Mouse (Mus musculus) embryonic facial prominence, embryonic 14.5 days (tissue): Measurements from ENCODE around the gene Tulp2. TPM values are rescaled to one million over a fixed set of nuclear protein-coding genes. Genes with fewer than 3 reads are reported as not detected.
"Not testable (repeated sequence)": the region's sequence is repeated elsewhere in the genome, so short reads cannot be mapped to it uniquely, and the experiment has no call there.

ENCODE experiments used
- ATAC-seq: fragments of 200-750 bp; cut with Nextera tagmentation; 2 replicates; pipeline ENCODE4 v1.8.0; 2017; ENCODE audit warnings: low read depth, moderate number of reproducible peaks, moderate TSS enrichment
- DNase-seq: peaks from one replicate; pipeline ENCODE4 v3.0.0-alpha.2; 2015; ENCODE audit warnings: low spot score
- H3K27ac ChIP-seq: fragments of 300-500 bp; sonication (generic); replicated peaks from 2 replicates; pipeline ENCODE4 v1.5.1; 2014; ENCODE audit warnings: low read depth, mild to moderate bottlenecking, low read length, moderate library complexity
- H3K27me3 ChIP-seq: fragments of 300-500 bp; sonication (generic); replicated peaks from 2 replicates; pipeline ENCODE4 v1.6.1; 2014; ENCODE audit warnings: low read length; ENCODE audit not compliant: control insufficient read depth, insufficient read depth
- H3K36me3 ChIP-seq: fragments of 300-500 bp; sonication (generic); 2 replicates; pipeline ENCODE4 v1.6.1; 2014; ENCODE audit warnings: low read length, mixed read lengths; ENCODE audit not compliant: control insufficient read depth, insufficient read depth
- H3K4me1 ChIP-seq: fragments of 300-500 bp; sonication (generic); 2 replicates; pipeline ENCODE4 v1.6.1; 2014; ENCODE audit warnings: antibody characterized with exemption, low read length; ENCODE audit not compliant: control insufficient read depth, insufficient read depth
- H3K4me2 ChIP-seq: fragments of 300-500 bp; sonication (generic); 2 replicates; pipeline ENCODE4 v1.6.1; 2014; ENCODE audit warnings: low read depth, mild to moderate bottlenecking, low read length, moderate library complexity, mixed read lengths
- H3K4me3 ChIP-seq: fragments of 300-500 bp; sonication (generic); 2 replicates; pipeline ENCODE4 v1.5.1; 2014; ENCODE audit warnings: low read depth, mild to moderate bottlenecking, low read length
- H3K9ac ChIP-seq: fragments of 300-500 bp; sonication (generic); 2 replicates; pipeline ENCODE4 v1.6.1; 2014; ENCODE audit warnings: low read depth, mild to moderate bottlenecking, low read length, moderate library complexity, mixed read lengths
- H3K9me3 ChIP-seq: fragments of 300-500 bp; sonication (generic); 2 replicates; pipeline ENCODE4 v1.6.1; 2016; ENCODE audit warnings: low read length; ENCODE audit not compliant: control insufficient read depth
- WGBS: fragments of 180-500 bp; shearing (Covaris S2); extraction: QIAGEN DNeasy Blood & Tissue Kit; methylation state at CpG from one replicate; pipeline ENCODE4 v1.1.7; 2014; 5-methylcytosine and 5-hydroxymethylcytosine counted together
- polyA plus RNA-seq: library from polyadenylated mRNA; unstranded; fragments of >200 nt; fragmentation: Nextera tagmentation; extraction: Ambion mirVana; gene quantifications from 2 replicates; pipeline ENCODE4 v1.2.1, GENCODE M21; 2014

The Tulp2 gene
- polyA plus RNA-seq, 1 experiment from 2014 or later = 1.2 TPM

DNA sequence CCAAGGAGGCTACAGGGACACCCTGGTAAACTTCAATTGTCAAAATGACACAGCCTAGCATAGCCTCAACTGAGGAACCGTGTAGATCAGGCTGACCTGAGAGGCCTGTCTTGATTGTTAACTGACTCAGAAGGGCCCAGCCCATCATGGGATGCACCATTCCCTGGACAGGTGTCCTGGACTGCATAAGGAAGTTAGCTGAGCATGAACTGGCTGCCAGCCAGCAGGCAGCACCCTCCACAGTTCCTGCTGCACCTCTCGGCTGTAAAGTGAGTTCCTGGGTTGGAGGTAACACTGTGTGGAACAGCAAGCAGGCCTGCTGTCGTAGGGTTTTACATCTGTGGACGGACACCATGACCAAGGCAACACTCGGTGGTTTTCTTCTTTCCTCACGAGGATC is 25.9 kb downstream of the Tulp2 start:
- no peak overlapping the region for H3K4me3 ChIP-seq
- no peak overlapping the region for H3K4me2 ChIP-seq
- 88% methylated on average over 6 of the region's 6 CpGs for WGBS
- H3K27me3 ChIP-seq = no peaks in the 10 kb centered on the region
- no peaks in the 10 kb centered on the region for H3K9me3 ChIP-seq
- no peak for DNase-seq
- H3K4me1 ChIP-seq = peaks cover 10% of the 10 kb centered on the region
- no peak overlapping the region for H3K9ac ChIP-seq
- H3K36me3 ChIP-seq = peaks cover 44% of the 10 kb centered on the region
- no peak for ATAC-seq
- H3K27ac ChIP-seq = no peak overlapping the region

DNA sequence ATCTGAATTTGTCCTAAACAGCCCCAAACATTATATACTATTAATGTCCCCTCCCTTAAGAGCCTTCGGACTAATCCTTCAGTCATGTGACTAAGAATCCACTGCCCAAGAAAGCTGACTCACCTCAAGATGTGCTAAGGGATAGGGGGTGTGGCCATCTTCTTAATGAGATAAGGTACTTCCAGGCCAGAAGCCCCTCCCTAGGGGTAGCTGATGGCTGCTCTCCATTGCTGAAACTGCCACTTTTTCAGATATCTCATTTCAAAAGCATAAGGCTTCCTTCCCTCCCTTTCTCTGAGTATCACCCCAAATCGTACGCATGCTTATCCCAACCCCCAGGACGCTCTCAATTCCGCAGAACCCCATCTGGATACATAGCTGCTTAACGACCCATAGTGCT is 26.9 kb downstream of the Tulp2 start:
- H3K9me3 ChIP-seq = no peaks in the 10 kb centered on the region
- 78% methylated on average over 6 of the region's 6 CpGs for whole genome bisulfite sequencing
- H3K9ac ChIP-seq = 0 out of 2 replicates have a peak overlapping the region, but pooled peaks have one; percentile 5
- H3K27ac ChIP-seq = no peak overlapping the region
- peaks cover 35% of the 10 kb centered on the region for H3K36me3 ChIP-seq
- ATAC-seq (no peak), DNase-seq (no peak)
- H3K4me3 ChIP-seq = peak overlapping the region; percentile 74
- peak overlapping the region; percentile 98 for H3K4me2 ChIP-seq
- H3K27me3 ChIP-seq = no peaks in the 10 kb centered on the region
- H3K4me1 ChIP-seq = peaks cover 10% of the 10 kb centered on the region

DNA sequence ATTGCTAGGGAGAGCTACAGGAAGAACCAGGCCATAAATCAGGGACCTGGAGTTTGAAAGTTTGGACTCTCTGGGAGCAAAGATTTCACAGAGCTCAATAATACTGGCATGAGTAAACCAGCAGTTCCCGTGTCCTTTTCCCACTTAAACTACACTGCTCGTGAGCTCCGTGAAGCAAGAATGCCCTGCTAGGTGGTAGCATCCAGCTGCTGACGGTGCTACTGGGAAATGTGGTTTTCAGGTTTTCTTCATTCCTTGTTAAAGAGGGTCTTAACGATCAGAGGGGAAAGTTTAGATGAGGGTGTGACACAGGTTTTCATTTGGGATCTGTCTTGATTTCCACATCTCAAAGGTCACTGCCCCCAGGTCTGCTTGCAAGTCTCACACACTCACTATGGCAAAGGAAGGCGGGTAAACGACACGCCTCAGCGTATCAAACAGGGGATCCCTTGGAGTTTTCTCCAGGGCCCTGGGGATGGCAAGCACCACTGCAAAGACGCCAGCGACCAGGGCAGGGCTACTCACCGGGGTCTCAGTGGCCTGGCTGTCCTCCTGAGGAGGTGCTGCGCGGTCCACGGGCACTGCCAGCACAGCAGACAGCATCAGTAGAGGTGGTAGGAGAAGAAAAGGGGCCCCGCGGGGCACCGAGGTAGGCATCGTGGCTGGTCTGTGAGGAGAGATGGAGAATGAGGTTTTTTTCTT is 27.7 kb downstream of the Tulp2 start:
- no peak for DNase-seq
- Histone ChIP-seq H3K36me3 (peaks cover 35% of the 10 kb centered on the region), H3K27ac (peak overlapping the region; percentile 89; the same call in 1 of the 2 replicates), H3K4me3 (peak overlapping the region; percentile 74), H3K4me1 (peaks cover 10% of the 10 kb centered on the region), H3K9me3 (no peaks in the 10 kb centered on the region), H3K27me3 (no peaks in the 10 kb centered on the region), H3K9ac (peak overlapping the region; percentile 81), H3K4me2 (peak overlapping the region; percentile 98)
- no peak for ATAC-seq
- WGBS = 29% methylated on average over 19 of the region's 19 CpGs

DNA sequence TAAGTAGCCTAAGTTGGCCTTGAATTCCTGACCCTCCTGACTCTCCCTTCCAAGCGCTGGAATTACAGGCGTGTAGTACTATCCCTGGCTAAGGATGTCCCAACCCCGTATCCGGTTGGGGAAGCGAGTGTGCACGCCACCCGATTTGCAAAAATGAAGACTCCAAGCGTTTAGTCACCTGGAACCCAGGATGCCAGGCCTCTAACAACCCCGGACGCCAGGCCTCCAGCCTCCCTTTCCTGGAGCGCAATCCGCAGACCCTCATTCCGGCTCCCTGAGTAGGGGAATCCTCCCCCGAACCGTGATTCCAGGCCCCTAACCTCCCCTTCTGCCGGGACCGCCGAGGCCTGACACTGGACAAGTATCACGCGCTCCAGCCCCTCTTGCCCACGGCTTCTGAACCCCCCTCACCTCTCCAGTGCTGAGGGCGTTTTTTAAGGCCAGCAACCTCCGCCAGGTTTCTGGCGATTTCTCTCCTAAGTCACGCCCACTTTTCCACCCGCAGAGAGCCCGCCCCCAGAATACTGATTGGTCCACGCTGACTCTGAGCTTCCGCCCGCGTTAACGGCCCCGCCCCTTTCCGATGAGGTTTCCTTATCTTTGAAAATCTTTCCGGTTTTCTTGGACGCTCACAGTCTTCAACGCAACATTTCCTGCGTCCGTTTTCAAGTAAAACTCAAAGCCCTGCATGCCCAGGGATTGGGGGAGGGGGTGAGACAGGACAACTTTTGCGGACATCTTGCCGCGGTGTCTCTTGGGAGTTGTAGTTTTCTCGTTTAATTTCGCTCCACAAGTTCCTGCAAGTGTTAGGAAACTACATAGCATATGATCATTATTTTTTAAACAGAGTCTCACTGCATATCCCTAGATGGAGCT is 28.5 kb downstream of the Tulp2 start, which contains the start of gene Nucb1:
TSS of gene Nucb1 (minus strand) at position 495 of the 876 bp plus-strand sequence.
- Histone ChIP-seq H3K4me1 (peaks cover 10% of the 10 kb centered on the region), H3K9me3 (no peaks in the 10 kb centered on the region), H3K27ac (peak within 1 kb of the TSS; percentile 89), H3K4me2 (peak within 1 kb of the TSS; percentile 98), H3K27me3 (no peaks in the 10 kb centered on the region), H3K9ac (peak within 1 kb of the TSS; percentile 81), H3K4me3 (peak within 1 kb of the TSS; percentile 74), H3K36me3 (peaks cover 28% of the 10 kb centered on the region)
- under 1% methylated on average over 44 of the region's 44 CpGs for WGBS
- ATAC-seq (peak; percentile 91), DNase-seq (peak; percentile 98)

DNA sequence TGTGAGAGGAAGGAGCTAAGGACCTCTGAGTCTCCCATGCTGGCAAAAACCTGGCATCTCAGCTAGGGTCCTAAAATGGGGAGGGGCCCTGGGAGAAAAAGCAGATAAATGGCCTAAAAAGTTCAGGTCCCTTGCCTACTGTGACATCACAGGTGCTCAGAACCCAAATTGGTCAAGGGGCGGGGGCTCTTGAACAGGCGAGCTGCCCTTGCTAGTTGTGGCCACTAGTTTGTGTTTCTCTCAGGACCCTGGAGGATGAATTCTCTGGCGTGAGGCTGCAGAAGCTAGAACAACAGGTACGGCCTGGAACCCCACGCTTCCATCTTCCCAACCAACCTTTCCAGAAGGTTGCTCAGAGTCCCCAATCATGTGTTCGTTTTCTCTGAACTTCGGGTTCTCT is 32.7 kb downstream of the Tulp2 start:
- H3K9ac ChIP-seq = no peak overlapping the region
- H3K36me3 ChIP-seq = no peaks in the 10 kb centered on the region
- no peak overlapping the region for H3K4me3 ChIP-seq
- H3K4me2 ChIP-seq = no peak overlapping the region
- 70% methylated on average over 7 of the region's 7 CpGs for WGBS
- H3K4me1 ChIP-seq = peaks cover 3% of the 10 kb centered on the region
- no peak for DNase-seq
- no peak for ATAC-seq
- no peaks in the 10 kb centered on the region for H3K9me3 ChIP-seq
- H3K27ac ChIP-seq = 0 out of 2 replicates have a peak overlapping the region, but pooled peaks have one; percentile 50
- no peaks in the 10 kb centered on the region for H3K27me3 ChIP-seq

DNA sequence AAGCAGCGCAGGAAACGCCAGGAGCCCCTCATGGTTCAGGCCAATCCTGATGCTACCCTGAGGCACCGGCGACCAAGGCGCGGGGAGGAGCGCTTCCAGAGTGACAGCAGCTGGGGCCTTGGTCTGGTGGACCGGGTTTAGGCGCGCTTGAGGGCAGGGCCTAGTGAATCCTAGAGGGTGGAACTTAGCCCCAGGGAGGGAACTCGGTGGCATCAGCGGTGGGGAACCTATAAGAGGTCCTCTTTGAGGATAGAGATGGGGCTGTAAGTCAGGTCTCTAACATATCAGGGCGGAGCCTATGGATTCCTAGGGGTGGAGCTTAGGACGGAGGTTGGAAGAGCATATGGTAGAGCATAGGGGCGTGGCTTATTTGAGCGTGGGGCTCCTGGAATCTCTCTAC is 33.8 kb downstream of the Tulp2 start:
- H3K4me3 ChIP-seq = no peak overlapping the region
- ATAC-seq (peak; percentile 12; the same call in 1 of the 2 replicates), DNase-seq (no peak)
- WGBS = 24% methylated on average over 15 of the region's 16 CpGs
- no peaks in the 10 kb centered on the region for H3K4me1 ChIP-seq
- no peaks in the 10 kb centered on the region for H3K27me3 ChIP-seq
- H3K36me3 ChIP-seq = no peaks in the 10 kb centered on the region
- H3K9ac ChIP-seq = no peak overlapping the region
- H3K4me2 ChIP-seq = peak overlapping the region; percentile 1; the same call in 1 of the 2 replicates
- peak overlapping the region; percentile 50; the same call in 1 of the 2 replicates for H3K27ac ChIP-seq
- H3K9me3 ChIP-seq = no peaks in the 10 kb centered on the region

DNA sequence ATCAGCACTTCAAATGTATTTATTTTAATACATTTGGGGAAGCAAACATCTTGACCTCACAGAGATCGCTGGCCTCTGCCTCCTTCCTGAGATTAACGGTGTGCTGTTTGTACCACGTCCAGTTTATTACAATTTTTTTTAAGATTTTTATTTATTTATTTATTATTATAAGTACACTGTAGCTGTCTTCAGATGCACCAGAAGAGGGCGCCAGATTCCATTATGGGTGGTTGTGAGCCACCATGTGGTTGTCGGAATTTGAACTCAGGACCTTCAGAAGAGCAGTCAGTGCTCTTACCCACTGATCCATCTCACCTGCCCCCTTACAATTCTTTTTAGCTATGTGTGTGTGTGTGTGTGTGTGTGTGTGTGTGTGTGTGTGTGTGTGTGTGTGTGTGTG is 35.2 kb downstream of the Tulp2 start:
- DNase-seq, ATAC-seq, H3K36me3 ChIP-seq, H3K9ac ChIP-seq, H3K4me1 ChIP-seq, H3K27ac ChIP-seq, H3K4me3 ChIP-seq, H3K4me2 ChIP-seq, H3K9me3 ChIP-seq, H3K27me3 ChIP-seq: not testable (repeated sequence)
- 71% methylated on average over 5 of the region's 5 CpGs for WGBS

DNA sequence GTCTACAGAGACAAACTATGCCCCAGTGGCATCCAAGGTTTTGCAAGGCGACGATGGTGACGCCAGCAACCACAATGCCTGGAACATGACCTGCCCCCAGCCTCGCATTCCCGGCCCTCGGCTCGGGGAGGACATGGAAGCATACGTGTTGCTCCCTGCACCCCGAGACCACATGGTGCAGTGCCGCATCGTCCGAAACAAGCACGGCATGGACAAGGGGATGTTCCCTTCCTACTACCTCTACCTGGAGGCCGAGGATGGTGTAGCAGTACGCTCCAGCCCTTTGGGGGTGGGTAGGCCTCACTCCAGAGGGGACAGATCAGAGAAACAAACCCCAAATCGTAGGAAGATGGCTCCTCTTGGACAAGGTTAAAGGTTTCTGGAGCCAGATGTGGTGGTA is 36.9 kb downstream of the Tulp2 start:
- H3K9me3 ChIP-seq = no peaks in the 10 kb centered on the region
- DNase-seq (no peak), ATAC-seq (no peak)
- WGBS = 92% methylated on average over 16 of the region's 16 CpGs
- no peaks in the 10 kb centered on the region for H3K27me3 ChIP-seq
- H3K4me3 ChIP-seq = no peak overlapping the region
- H3K36me3 ChIP-seq = peaks cover 10% of the 10 kb centered on the region; the same call in 1 of the 2 replicates
- no peak overlapping the region for H3K9ac ChIP-seq
- H3K4me1 ChIP-seq = peaks cover 5% of the 10 kb centered on the region; the same call in 1 of the 2 replicates
- no peak overlapping the region for H3K27ac ChIP-seq
- H3K4me2 ChIP-seq = no peak overlapping the region
